Mouse (Mus musculus) cerebellum, adult 2 months (tissue): ENCODE results near the gene H2afy2.

Experiments used
- CTCF ChIP-seq: fragments of 200-500 bp; IDR thresholded peaks from 2 replicates; pipeline ENCODE4 v1.5.1; 2011; ENCODE audit warnings: low read depth, mild to moderate bottlenecking, control low read depth, low read length, moderate library complexity, borderline replicate concordance; ENCODE audit not compliant: insufficient read depth
- POLR2A ChIP-seq: fragments of 200-500 bp; IDR thresholded peaks from 2 replicates; pipeline ENCODE4 v1.6.1; 2011; ENCODE audit warnings: low read length, control low read depth, borderline replicate concordance; ENCODE audit not compliant: insufficient read depth

DNA sequence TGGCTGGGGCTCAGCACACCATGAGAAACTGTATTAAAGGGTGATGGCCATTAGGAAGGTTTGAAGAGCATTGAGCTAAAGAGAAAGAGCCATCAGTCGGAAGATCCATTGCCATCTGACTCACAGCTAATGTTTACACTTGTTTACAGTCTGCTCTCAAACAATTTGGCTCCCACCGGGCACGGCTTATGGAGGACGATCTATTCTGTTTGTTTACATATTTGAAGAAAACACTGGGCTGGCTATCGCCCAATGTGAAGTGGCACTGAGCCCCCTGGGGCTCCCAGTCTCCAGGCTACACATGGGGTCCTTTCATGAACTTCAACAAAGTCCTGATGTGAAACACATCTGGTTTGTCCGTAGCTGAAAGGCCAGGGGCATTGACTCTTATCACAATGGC lies 17.1 kb downstream of the H2afy2 start:
- no peak for TF ChIP-seq CTCF
- no peak for TF ChIP-seq POLR2A
